Mouse (Mus musculus) naive thymus-derived CD4-positive, alpha-beta T cell, adult 2 months (primary cell): Measurements from ENCODE around the gene Mecr.
"Not testable (repeated sequence)": the region's sequence is repeated elsewhere in the genome, so short reads cannot be mapped to it uniquely, and the experiment has no call there.

Experiments used
- DNase-seq: peaks from one replicate; pipeline ENCODE4 v3.0.0-alpha.2; 2011; ENCODE audit warnings: low read depth

The Mecr gene

GRCm38 (mm10) chr4:131843290-131843743, at the start of gene Mecr:
Gene Mecr, plus strand, starts transcription at chr4:131843470.
- peak; percentile 92 for DNase-seq

- DNase-seq: no peak
Measured at GRCm38 (mm10) chr4:131796312-131797080, 46.8 kb upstream of the Mecr start.

- no peak for DNase-seq
Measured at GRCm38 (mm10) chr4:131797483-131797882, 45.8 kb upstream of the Mecr start.

DNA sequence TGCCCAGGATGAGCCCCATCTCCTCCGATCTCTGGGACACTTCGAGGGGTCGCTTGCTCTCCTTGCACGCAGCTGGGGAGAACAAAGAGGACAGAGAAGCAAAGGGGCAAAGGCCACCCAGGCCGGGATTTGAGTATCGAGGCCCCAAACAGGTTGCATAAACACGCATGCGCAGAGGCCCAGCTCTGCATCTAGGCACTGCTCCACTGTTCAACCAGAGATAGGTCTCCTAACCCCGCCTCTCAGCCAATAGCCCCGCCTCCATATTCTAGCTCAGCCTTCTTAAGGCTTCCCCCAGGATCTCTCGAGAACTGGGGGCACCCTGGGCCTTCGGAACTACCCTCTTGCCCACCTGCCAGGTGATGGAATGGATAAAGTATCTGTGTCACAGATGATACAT, 45.4 kb upstream of the Mecr start:
- DNase-seq: no peak

GRCm38 (mm10) chr4:131798968-131799367, 44.3 kb upstream of the Mecr start:
- no peak for DNase-seq

GRCm38 (mm10) chr4:131803846-131804245, 39.4 kb upstream of the Mecr start:
- no peak for DNase-seq

DNA sequence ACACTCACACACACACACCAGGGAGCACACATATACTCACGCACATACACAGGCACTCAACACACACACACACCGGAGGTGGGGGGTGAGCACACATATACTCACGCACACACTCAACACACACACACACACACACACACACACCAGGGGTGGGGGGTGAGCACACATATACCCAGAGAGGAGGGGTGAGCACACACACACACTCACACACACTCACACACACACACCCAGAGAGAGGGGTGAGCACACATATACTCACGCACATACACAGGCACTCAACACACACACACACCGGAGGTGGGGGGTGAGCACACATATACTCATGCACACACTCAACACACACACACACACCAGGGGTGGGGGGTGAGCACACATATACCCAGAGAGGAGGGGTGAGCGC, 38.5 kb upstream of the Mecr start:
- not testable (repeated sequence) for DNase-seq

GRCm38 (mm10) chr4:131805255-131805654, 38.0 kb upstream of the Mecr start:
- DNase-seq: no peak

- DNase-seq: no peak
Measured at GRCm38 (mm10) chr4:131812458-131812857, 30.8 kb upstream of the Mecr start.

DNA sequence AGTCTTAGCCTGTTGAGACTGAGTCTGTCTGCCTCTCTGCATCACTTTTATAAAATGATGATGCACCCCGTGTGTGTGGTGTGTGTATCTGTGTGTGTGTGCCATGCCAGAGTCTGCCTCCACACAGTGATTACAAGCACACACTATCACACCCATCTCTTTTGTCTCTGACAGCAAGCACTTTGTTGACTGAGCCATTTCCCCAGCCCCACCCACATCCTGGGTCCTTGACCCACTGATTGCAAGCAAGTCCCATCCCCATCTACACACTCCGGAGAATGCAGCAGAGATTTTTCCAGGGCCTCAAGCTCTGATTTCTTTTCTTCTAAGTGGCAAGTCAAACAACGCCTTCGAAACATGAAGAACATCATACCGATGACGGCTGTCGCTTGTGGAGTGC, 29.5 kb upstream of the Mecr start:
- no peak for DNase-seq

DNA sequence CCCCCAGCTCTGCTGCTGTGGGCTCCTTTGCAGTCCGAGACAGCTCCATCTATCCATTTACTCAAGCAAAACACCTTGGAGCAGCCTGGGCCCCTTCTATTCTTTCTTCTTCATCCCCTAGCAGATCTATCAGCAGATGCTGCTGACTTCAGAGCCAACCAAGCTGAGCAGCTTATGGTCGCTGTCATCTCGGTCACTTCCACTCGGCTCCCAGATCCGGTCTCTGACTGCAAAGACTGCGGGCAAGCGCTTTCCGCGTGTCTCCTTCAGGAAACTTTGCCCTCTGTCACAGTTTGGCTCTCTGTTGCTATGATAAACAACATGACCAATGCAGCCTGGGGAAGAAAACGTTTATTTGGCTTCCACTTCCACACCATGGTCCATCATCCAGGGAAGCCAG, 28.4 kb upstream of the Mecr start:
- no peak for DNase-seq

DNA sequence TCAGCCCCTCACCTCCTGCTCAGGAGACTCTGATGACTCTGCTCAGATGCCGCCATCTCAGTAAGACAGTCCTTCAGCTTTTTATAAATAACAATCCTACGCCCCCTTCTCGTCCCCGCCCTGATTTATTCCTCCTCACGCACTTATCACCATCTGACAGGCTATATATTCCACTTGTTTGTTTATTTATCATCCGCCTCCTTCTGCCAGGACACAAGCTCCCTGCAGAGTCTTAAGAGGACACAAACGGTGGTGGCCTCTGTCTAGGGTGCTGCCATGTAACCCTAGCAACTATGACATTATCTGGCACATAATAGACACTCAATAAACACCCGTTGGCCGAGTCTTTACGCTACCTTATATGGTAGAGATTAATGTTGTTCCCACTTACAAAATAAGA, 27.5 kb upstream of the Mecr start:
- no peak for DNase-seq

DNA sequence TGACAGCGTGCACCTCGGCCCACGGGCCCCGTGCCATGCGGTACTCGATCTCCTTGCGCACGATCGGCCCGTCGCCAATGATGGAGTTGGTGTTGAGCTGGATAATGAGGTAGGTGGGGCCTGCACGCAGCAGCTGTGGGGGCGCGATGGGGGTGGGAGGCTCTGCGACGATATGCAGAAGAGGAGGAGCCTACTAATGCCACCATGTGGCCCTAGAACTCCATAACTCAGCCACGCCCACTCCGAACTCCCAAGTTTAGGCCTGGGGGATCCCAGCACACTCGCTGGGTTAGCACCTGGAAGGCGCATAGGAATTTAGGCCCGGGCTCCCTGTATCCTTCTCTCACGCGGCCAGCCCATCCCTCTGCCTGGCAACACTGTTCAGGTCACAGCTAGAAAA, 24.3 kb upstream of the Mecr start:
- DNase-seq: no peak

GRCm38 (mm10) chr4:131821161-131821731, 22.0 kb upstream of the Mecr start:
- DNase-seq: no peak

DNA sequence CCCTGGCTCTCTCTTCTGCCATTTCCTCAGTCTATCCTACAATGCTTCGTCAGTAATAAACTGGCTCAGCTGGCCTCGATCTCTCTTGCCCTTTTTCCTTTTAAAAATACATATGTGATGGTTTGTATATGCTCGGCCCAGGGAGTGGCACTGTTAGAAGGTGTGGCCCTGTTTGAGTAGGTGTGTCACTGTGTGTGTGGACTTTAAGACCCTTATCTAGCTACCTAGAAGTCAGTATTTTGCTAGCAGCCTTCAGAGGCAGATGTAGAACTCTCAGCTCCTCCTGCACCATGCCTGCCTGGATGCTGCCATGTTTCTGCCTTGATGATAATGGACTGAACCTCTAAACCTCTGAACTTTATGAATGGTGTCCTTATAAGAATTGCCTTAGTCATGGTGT, 20.7 kb upstream of the Mecr start:
- no peak for DNase-seq

- DNase-seq: no peak
Measured at GRCm38 (mm10) chr4:131824939-131825338, 18.3 kb upstream of the Mecr start.

DNA sequence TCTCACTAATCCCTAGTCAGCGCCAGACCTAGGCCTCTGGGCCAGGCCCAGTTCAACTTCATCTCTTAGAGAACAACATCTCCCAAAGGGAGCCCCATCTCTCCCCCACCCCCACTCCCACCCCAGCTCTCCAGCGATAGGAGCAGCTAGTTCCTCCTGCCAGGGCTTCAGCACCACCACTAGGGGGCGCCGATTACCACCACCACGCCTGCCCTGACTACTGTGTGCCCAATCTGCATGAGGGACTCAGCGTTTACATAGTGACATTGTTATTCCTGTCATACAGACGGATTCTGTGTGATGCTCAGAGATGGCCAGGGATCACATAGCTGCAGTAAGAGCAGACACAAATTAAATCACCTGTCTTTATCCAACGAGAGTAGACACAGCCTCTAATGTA, 17.4 kb upstream of the Mecr start:
- DNase-seq: peak; percentile 69

DNA sequence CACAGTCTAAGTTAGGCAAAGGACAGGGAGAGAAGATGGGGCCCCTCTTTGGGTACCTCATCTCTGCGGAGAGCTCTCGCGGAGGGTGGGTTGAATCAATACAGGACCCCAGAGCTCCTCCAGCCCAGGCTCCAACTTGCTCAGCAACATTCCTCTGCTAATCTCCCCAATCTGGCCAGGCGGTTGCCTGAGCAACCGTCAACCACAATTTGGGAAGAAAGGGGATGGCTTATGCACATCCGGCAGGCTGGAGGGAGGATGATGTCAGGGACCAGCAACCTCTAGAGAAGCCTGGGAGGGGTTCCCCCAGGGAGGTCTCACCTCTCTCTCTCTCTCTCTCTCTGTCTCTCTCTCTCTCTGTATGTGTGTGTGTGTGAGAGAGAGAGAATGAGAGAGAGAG, 16.4 kb upstream of the Mecr start:
- no peak for DNase-seq

DNA sequence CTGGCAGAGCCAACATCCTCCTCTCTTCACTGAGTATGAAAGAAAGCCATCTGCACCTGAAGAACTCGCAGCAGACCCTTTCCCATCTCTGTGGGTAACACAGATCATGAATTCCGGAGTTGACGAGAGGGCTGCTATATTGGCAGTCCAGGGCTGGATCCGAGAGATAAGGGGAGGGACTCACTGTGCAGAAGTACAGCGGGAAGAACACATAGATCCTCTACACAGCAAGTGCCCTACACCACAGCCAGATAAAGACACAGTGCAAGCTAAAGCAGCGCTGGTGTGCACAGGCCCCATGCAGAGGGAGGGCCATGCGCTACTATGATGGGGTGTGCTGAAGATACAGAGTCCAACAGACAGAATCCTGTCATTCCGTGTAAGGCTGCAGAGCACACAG, 14.1 kb upstream of the Mecr start:
- DNase-seq: no peak

DNA sequence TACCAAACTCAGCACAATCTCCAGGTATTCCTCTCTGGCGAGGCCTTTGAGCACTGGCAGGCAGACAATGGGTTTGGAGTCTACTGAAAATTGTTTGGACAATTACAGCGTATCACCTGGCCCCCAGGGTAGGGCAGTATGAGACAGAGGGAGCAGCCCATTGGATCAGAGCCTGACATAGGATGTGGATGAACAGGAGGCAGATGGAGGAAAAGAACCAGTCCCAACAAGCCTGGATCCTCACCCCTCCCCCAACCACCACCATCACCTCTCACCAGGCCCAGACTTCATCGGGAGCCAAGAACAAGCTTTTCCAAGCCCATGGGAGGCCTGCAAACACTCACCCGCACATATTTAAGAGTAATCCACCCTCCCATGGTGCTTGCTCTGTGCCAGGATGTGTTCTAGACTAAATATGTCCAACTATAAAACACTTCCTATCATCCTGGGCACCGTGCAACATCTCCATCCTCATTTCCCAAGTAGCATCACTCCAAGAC, 11.7 kb upstream of the Mecr start:
- DNase-seq: no peak

- DNase-seq: no peak
Measured at GRCm38 (mm10) chr4:131832759-131833407, 10.4 kb upstream of the Mecr start.

DNA sequence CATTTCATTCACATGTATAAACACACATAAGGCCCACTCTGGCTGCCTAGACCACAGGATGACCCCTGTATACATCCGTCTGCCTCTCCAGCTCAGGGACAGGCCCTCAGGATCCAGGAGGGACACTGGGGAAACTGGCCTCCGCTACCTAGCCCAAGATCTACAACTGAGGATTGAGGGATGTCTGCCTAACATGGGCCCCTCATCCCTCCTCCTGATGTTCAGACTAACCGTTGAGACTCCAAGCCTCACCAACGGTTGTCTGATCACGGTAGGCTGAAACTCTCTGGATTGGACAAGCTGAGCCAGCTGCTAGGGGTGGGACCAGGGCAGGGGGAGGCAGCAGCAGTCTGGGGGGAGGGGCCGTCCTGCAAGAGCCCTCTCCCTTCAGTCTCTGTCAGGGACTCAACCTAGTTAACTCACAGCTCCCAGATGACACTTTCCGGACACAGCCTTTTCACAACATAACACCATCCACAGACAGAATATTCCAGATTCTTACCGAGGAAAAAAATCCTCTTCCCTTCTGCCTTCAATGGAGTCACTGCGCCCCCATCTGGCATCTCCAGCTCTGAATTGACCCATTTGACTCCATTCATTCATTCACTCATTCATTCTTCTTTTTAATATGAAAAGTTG, 9.2 kb upstream of the Mecr start:
- DNase-seq: no peak
